Mouse (Mus musculus) gastrocnemius, adult 2 months (tissue): ENCODE results near the gene Tnnt3. TPM values are rescaled to one million over a fixed set of nuclear protein-coding genes. Genes with fewer than 3 reads are reported as not detected.
A peak's percentile ranks its signal among the peaks of the same experiment; 100 is the strongest.

ENCODE experiments used
- DNase-seq: peaks from one replicate; pipeline ENCODE4 v3.0.0; 2022
- H3K27ac ChIP-seq: fragments of 200-600 bp; 2 replicates; pipeline ENCODE4 v1.8.1; 2022; ENCODE audit warnings: mild to moderate bottlenecking
- H3K4me3 ChIP-seq: fragments of 200-600 bp; 2 replicates; pipeline ENCODE4 v1.8.1; 2022; ENCODE audit warnings: mild to moderate bottlenecking, moderate library complexity
- CTCF ChIP-seq: fragments of 200-600 bp; IDR thresholded peaks from 2 replicates; pipeline ENCODE4 v1.8.1; 2022; ENCODE audit warnings: antibody characterized with exemption, mild to moderate bottlenecking, moderate library complexity
- intact Hi-C: fragments of 180-260 bp; cut with DNase I; formaldehyde crosslinking; loops from one replicate; pipeline ENCODE4 v1.15.1; 2025
- total RNA-seq, 2 experiments: library from RNA; stranded (reverse); gene quantifications; 2 replicates each; pipeline ENCODE4 v1.2.3; 2021

Tnnt3 gene
- total RNA-seq, 2 experiments from 2014 or later: 28,899 to 38,022 TPM

- intact Hi-C loops: no loop called here
- Histone ChIP-seq H3K27ac (peak overlapping the region; percentile 89), H3K4me3 (peak overlapping the region; percentile 73)
- TF ChIP-seq CTCF: no peak
- peak; percentile 26 for DNase-seq
These were observed 20.1 kb upstream of the Tnnt3 start for GRCm38 (mm10) chr7:142478574-142478973.

GRCm38 (mm10) chr7:142479307-142479706, 19.3 kb upstream of the Tnnt3 start:
- intact Hi-C loops: no loop called here
- TF ChIP-seq CTCF: no peak
- peak overlapping the region; percentile 98 for H3K27ac ChIP-seq
- peak overlapping the region; percentile 73 for H3K4me3 ChIP-seq
- DNase-seq: peak; percentile 21

GRCm38 (mm10) chr7:142479886-142480285, 18.8 kb upstream of the Tnnt3 start:
- intact Hi-C loops: loop anchor here (2.0 kb wide), 1 partner anchor 53 kb away; the partner anchor contains the start of gene Mrpl23
- DNase-seq: peak; percentile 21
- Histone ChIP-seq H3K4me3 (peak overlapping the region; percentile 73), H3K27ac (peak overlapping the region; percentile 98)
- TF ChIP-seq CTCF: no peak

GRCm38 (mm10) chr7:142480661-142481060, 18.0 kb upstream of the Tnnt3 start:
- no peak for TF ChIP-seq CTCF
- H3K27ac ChIP-seq: peak overlapping the region; percentile 98
- intact Hi-C loops: loop anchor here (2.0 kb wide), 1 partner anchor 52 kb away; the partner anchor contains the start of gene Mrpl23
- H3K4me3 ChIP-seq: peak overlapping the region; percentile 73
- peak; percentile 31 for DNase-seq

GRCm38 (mm10) chr7:142481186-142481567, 17.5 kb upstream of the Tnnt3 start:
- intact Hi-C loops: loop anchor here (2.0 kb wide), 1 partner anchor 52 kb away; the partner anchor contains the start of gene Mrpl23
- peak overlapping the region; percentile 73 for H3K4me3 ChIP-seq

GRCm38 (mm10) chr7:142481568-142482255, 16.9 kb upstream of the Tnnt3 start:
- Histone ChIP-seq H3K27ac (peak overlapping the region; percentile 98), H3K4me3 (peak overlapping the region; percentile 73)
- intact Hi-C loops: loop anchor here (2.0 kb wide), 1 partner anchor 51 kb away; the partner anchor contains the start of gene Mrpl23
- TF ChIP-seq CTCF: no peak
- DNase-seq: peak; percentile 87

More at GRCm38 (mm10) chr7:142481186-142481567, 17.5 kb upstream of the Tnnt3 start:
- peak overlapping the region; percentile 98 for H3K27ac ChIP-seq
- TF ChIP-seq CTCF: peak; percentile 81
- DNase-seq: peak; percentile 87

GRCm38 (mm10) chr7:142482256-142482609, 16.4 kb upstream of the Tnnt3 start:
- H3K4me3 ChIP-seq: peak overlapping the region; percentile 73
- intact Hi-C loops: no loop called here
- DNase-seq: peak; percentile 59
- TF ChIP-seq CTCF: no peak
- peak overlapping the region; percentile 98 for H3K27ac ChIP-seq

GRCm38 (mm10) chr7:142483136-142483535, 15.5 kb upstream of the Tnnt3 start:
- TF ChIP-seq CTCF: no peak
- intact Hi-C loops: no loop called here
- peak; percentile 76 for DNase-seq
- peak overlapping the region; percentile 73 for H3K4me3 ChIP-seq
- H3K27ac ChIP-seq: peak overlapping the region; percentile 98

- Histone ChIP-seq H3K4me3 (peak overlapping the region; percentile 38; the same call in 1 of the 2 replicates), H3K27ac (peak overlapping the region; percentile 98)
- DNase-seq: peak; percentile 88
- intact Hi-C loops: loop anchor here (5.0 kb wide), 1 partner anchor 98 kb away; no protein-coding TSS in a partner anchor
- TF ChIP-seq CTCF: no peak
These were observed 13.9 kb upstream of the Tnnt3 start for GRCm38 (mm10) chr7:142484780-142485179.

GRCm38 (mm10) chr7:142486751-142487162, 11.9 kb upstream of the Tnnt3 start:
- DNase-seq: peak; percentile 68
- no peak for TF ChIP-seq CTCF

GRCm38 (mm10) chr7:142487341-142487859, 11.2 kb upstream of the Tnnt3 start:
- DNase-seq: peak; percentile 79
- peak overlapping the region; percentile 98 for H3K27ac ChIP-seq
- H3K4me3 ChIP-seq: peak overlapping the region; percentile 58
- peak; percentile 73 for TF ChIP-seq CTCF
- intact Hi-C loops: loop anchor here (5.0 kb wide), 1 partner anchor 95 kb away; no protein-coding TSS in a partner anchor

More at GRCm38 (mm10) chr7:142486751-142487162, 11.9 kb upstream of the Tnnt3 start:
- intact Hi-C loops: loop anchor here (5.0 kb wide), 1 partner anchor 96 kb away; no protein-coding TSS in a partner anchor
- Histone ChIP-seq H3K27ac (peak overlapping the region; percentile 98), H3K4me3 (peak overlapping the region; percentile 4)

GRCm38 (mm10) chr7:142488053-142488452, 10.6 kb upstream of the Tnnt3 start:
- intact Hi-C loops: loop anchor here (5.0 kb wide), 1 partner anchor 94 kb away; no protein-coding TSS in a partner anchor

GRCm38 (mm10) chr7:142493535-142493934, 5.1 kb upstream of the Tnnt3 start:
- no peak for TF ChIP-seq CTCF
- peak; percentile 85 for DNase-seq
- H3K4me3 ChIP-seq: peak overlapping the region; percentile 74
- H3K27ac ChIP-seq: peak overlapping the region; percentile 98
- intact Hi-C loops: no loop called here

More at GRCm38 (mm10) chr7:142488053-142488452, 10.6 kb upstream of the Tnnt3 start:
- peak overlapping the region; percentile 58; the same call in 1 of the 2 replicates for H3K4me3 ChIP-seq
- no peak for DNase-seq
- H3K27ac ChIP-seq: peak overlapping the region; percentile 98
- no peak for TF ChIP-seq CTCF
